Mouse (Mus musculus) liver, postnatal 0 days (tissue): ENCODE measurements around the gene Asb15.

ENCODE experiments used
- CTCF ChIP-seq: sonication (generic); IDR thresholded peaks from 2 replicates; pipeline ENCODE4 v1.5.1; 2016; ENCODE audit warnings: antibody characterized with exemption, low read depth
- EP300 ChIP-seq: IDR thresholded peaks from 2 replicates; pipeline ENCODE4 v1.6.1; 2016; ENCODE audit warnings: antibody characterized with exemption, low read depth, mild to moderate bottlenecking

GRCm38 (mm10) chr6:24546716-24547420 lies 18.9 kb downstream of the Asb15 start:
- TF ChIP-seq CTCF (no peak), EP300 (no peak)
